22 mouse cellular contexts compared by ENCODE assay signal in the genomic region with DNA sequence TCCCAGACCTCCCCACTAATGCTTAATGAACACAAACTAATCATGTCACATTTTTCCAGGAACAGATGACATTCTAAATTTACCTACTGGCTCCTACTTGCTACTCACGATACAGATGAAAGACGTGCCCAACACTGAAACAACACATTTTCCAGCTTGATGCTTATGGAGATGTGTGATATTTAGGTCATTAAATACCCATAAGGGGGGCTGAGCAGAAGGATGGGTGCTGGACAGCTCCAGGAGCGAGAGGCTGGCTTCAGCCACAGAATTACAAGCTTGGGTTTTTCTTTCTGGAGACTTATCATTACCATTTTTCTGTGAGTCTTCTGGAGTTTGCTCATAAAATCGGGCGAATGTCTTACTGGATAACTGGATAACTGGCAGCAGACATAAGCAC.
A peak's percentile ranks its signal among the peaks of the same experiment; 100 is the strongest.
DNase-seq lines count a peak whose midpoint lies in the region; ATAC-seq and TF ChIP-seq lines count a peak whose summit lies in the region.
"Had no signal": no experiment of that assay in that cellular context is flagged by ENCODE, and none has a peak within 500 bp of the region (broad histone marks: within the 10 kb centered on the region; RNA-seq: fewer than 3 reads in every experiment).

No protein-coding gene starts in this region.

- no peak for TF ChIP-seq POLR2A in limb, embryonic 14.5 days (IDR thresholded peaks at IDR 0.05; ENCODE audit: borderline replicate concordance, extremely low read depth, insufficient read depth, insufficient read length)
- TF ChIP-seq POLR2A in thymus, adult 2 months (IDR thresholded peaks at IDR 0.05; ENCODE audit: control insufficient read depth, extremely low read depth, insufficient read depth, low read length, poor library complexity), result no peak

- H3K4me1 ChIP-seq in limb, embryonic 14.5 days (ENCODE audit: control insufficient read depth, insufficient read depth, low read length), result no peaks in the 10 kb centered on the region
- H3K4me1 ChIP-seq in limb, embryonic 10.5 days, result no peaks in the 10 kb centered on the region
- no peaks in the 10 kb centered on the region for H3K4me1 ChIP-seq in midbrain, embryonic 11.5 days (ENCODE audit: control insufficient read depth, insufficient read depth, low read length)
- no peaks in the 10 kb centered on the region for H3K4me1 ChIP-seq in midbrain, postnatal 0 days (ENCODE audit: insufficient read depth, low read length)
- H3K4me1 ChIP-seq in embryonic facial prominence, embryonic 14.5 days (ENCODE audit: control insufficient read depth, insufficient read depth, low read length), result no peaks in the 10 kb centered on the region
- H3K4me1 ChIP-seq in thymus, adult 2 months (replicated peaks; ENCODE audit: control insufficient read depth, insufficient read depth, low read length), result no peaks in the 10 kb centered on the region
- H3K4me1 ChIP-seq: embryonic facial prominence, embryonic 13.5 days; forebrain, embryonic 13.5 days; forebrain, embryonic 15.5 days had no signal

- no peak overlapping the region for H3K4me2 ChIP-seq in limb, embryonic 14.5 days (replicated peaks; ENCODE audit: low read depth, low read length, severe bottlenecking)
- H3K4me2 ChIP-seq in midbrain, embryonic 11.5 days, result no peak overlapping the region
- H3K4me2 ChIP-seq in midbrain, postnatal 0 days (ENCODE audit: low read depth, low read length, poor library complexity, severe bottlenecking), result no peak overlapping the region
- H3K4me2 ChIP-seq in embryonic facial prominence, embryonic 14.5 days (ENCODE audit: low read depth, low read length), result no peak overlapping the region
- H3K4me2 ChIP-seq: embryonic facial prominence, embryonic 13.5 days; forebrain, embryonic 13.5 days; forebrain, embryonic 15.5 days had no signal

- H3K27ac ChIP-seq in limb, embryonic 14.5 days (replicated peaks; ENCODE audit: low read depth, low read length), result no peak overlapping the region
- no peak overlapping the region for H3K27ac ChIP-seq in limb, embryonic 10.5 days
- H3K27ac ChIP-seq in midbrain, embryonic 11.5 days (ENCODE audit: low read depth, low read length), result no peak overlapping the region
- no peak overlapping the region for H3K27ac ChIP-seq in midbrain, postnatal 0 days (ENCODE audit: low read depth, low read length)
- H3K27ac ChIP-seq in embryonic facial prominence, embryonic 14.5 days (replicated peaks; ENCODE audit: low read depth, low read length), result no peak overlapping the region
- no peak overlapping the region for H3K27ac ChIP-seq in thymus, adult 2 months (ENCODE audit: control insufficient read depth, insufficient read depth, low read length)
- H3K27ac ChIP-seq: embryonic facial prominence, embryonic 13.5 days; forebrain, embryonic 13.5 days; forebrain, embryonic 15.5 days had no signal

- H3K4me3 ChIP-seq in limb, embryonic 14.5 days (replicated peaks; ENCODE audit: low read length), result no peak overlapping the region
- no peak overlapping the region for H3K4me3 ChIP-seq in limb, embryonic 10.5 days
- no peak overlapping the region for H3K4me3 ChIP-seq in midbrain, embryonic 11.5 days (ENCODE audit: low read depth, low read length)
- no peak overlapping the region for H3K4me3 ChIP-seq in midbrain, postnatal 0 days (ENCODE audit: low read depth, low read length)
- no peak overlapping the region for H3K4me3 ChIP-seq in embryonic facial prominence, embryonic 14.5 days (ENCODE audit: low read depth, low read length)
- H3K4me3 ChIP-seq in thymus, adult 2 months (ENCODE audit: control insufficient read depth, insufficient read depth, low read length), result no peak overlapping the region
- H3K4me3 ChIP-seq: embryonic facial prominence, embryonic 13.5 days; forebrain, embryonic 13.5 days; forebrain, embryonic 15.5 days had no signal

- no peak for TF ChIP-seq CTCF in midbrain, postnatal 0 days (IDR thresholded peaks at IDR 0.05)
- TF ChIP-seq CTCF in thymus, adult 2 months (IDR thresholded peaks at IDR 0.05; ENCODE audit: borderline replicate concordance, control insufficient read depth, extremely low read depth, insufficient read depth, low read length, poor library complexity), result no peak

- H3K27me3 ChIP-seq in limb, embryonic 14.5 days (ENCODE audit: control insufficient read depth, insufficient read depth, low read length), result no peaks in the 10 kb centered on the region
- no peaks in the 10 kb centered on the region for H3K27me3 ChIP-seq in limb, embryonic 10.5 days (ENCODE audit: low read depth, poor library complexity, severe bottlenecking)
- H3K27me3 ChIP-seq in midbrain, embryonic 11.5 days (ENCODE audit: control insufficient read depth, insufficient read depth, low read length), result no peaks in the 10 kb centered on the region
- no peaks in the 10 kb centered on the region for H3K27me3 ChIP-seq in midbrain, postnatal 0 days (ENCODE audit: insufficient read depth, low read length)
- H3K27me3 ChIP-seq in embryonic facial prominence, embryonic 14.5 days (replicated peaks; ENCODE audit: control insufficient read depth, insufficient read depth, low read length), result no peaks in the 10 kb centered on the region
- H3K27me3 ChIP-seq in thymus, adult 2 months (ENCODE audit: control insufficient read depth, insufficient read depth, low read length), result no peaks in the 10 kb centered on the region
- H3K27me3 ChIP-seq: embryonic facial prominence, embryonic 13.5 days; forebrain, embryonic 13.5 days; forebrain, embryonic 15.5 days had no signal

- H3K9me3 ChIP-seq in limb, embryonic 14.5 days (ENCODE audit: control insufficient read depth, low read length), result no peaks in the 10 kb centered on the region
- no peaks in the 10 kb centered on the region for H3K9me3 ChIP-seq in limb, embryonic 10.5 days (replicated peaks)
- H3K9me3 ChIP-seq in midbrain, embryonic 11.5 days (ENCODE audit: control insufficient read depth, low read length), result no peaks in the 10 kb centered on the region
- no peaks in the 10 kb centered on the region for H3K9me3 ChIP-seq in midbrain, postnatal 0 days (ENCODE audit: low read length)
- H3K9me3 ChIP-seq in embryonic facial prominence, embryonic 14.5 days (ENCODE audit: control insufficient read depth, low read length), result no peaks in the 10 kb centered on the region
- H3K9me3 ChIP-seq: embryonic facial prominence, embryonic 13.5 days; forebrain, embryonic 13.5 days; forebrain, embryonic 15.5 days had no signal

- H3K9ac ChIP-seq in limb, embryonic 14.5 days (ENCODE audit: low read depth, low read length, severe bottlenecking), result no peak overlapping the region
- no peak overlapping the region for H3K9ac ChIP-seq in midbrain, embryonic 11.5 days (ENCODE audit: low read length)
- no peak overlapping the region for H3K9ac ChIP-seq in midbrain, postnatal 0 days (replicated peaks; ENCODE audit: low read length, poor library complexity, severe bottlenecking)
- no peak overlapping the region for H3K9ac ChIP-seq in embryonic facial prominence, embryonic 14.5 days (ENCODE audit: low read depth, low read length)
- H3K9ac ChIP-seq: embryonic facial prominence, embryonic 13.5 days; forebrain, embryonic 13.5 days; forebrain, embryonic 15.5 days; forebrain, postnatal 0 days had no signal

- DNase-seq in limb, embryonic 14.5 days (ENCODE audit: low spot score), result peak; percentile 7
- no peak for DNase-seq in limb, embryonic 10.5 days (ENCODE audit: low spot score)
- peak; percentile 62 for DNase-seq in midbrain, embryonic 11.5 days (ENCODE audit: low spot score, missing footprints)
- no peak for DNase-seq in midbrain, postnatal 0 days (ENCODE audit: low spot score)
- peak; percentile 24 for DNase-seq in embryonic facial prominence, embryonic 14.5 days (ENCODE audit: low spot score)
- DNase-seq in yolk sac, embryonic 10.5 days (ENCODE audit: low spot score), result no peak
- DNase-seq in thymus, adult 2 months, result no peak
- DNase-seq: adrenal gland, adult 8-10 months; adrenal gland, postnatal 14 days; adrenal gland, postnatal 36 days; cerebellum, adult 11-12 months; cerebellum, adult 2 months; cerebellum, adult 9-10 months; cerebellum, postnatal 10 days; cerebellum, postnatal 25 days; embryo, embryonic 11 days; forebrain, postnatal 0 days had no signal

- 55% methylated on average over 5 of the region's 5 CpGs for WGBS in limb, embryonic 14.5 days
- WGBS in limb, embryonic 10.5 days, result 87% methylated on average over 5 of the region's 5 CpGs
- WGBS in midbrain, embryonic 11.5 days, result 86% methylated on average over 5 of the region's 5 CpGs
- 83% methylated on average over 5 of the region's 5 CpGs for WGBS in midbrain, postnatal 0 days
- 66% methylated on average over 5 of the region's 5 CpGs for WGBS in embryonic facial prominence, embryonic 14.5 days
- 92% methylated on average over 5 of the region's 5 CpGs for WGBS in thymus, adult 2 months

- H3K36me3 ChIP-seq in limb, embryonic 14.5 days (ENCODE audit: control insufficient read depth, insufficient read depth, low read length), result no peaks in the 10 kb centered on the region
- no peaks in the 10 kb centered on the region for H3K36me3 ChIP-seq in limb, embryonic 10.5 days
- no peaks in the 10 kb centered on the region for H3K36me3 ChIP-seq in midbrain, embryonic 11.5 days (ENCODE audit: control insufficient read depth, insufficient read depth, low read length)
- H3K36me3 ChIP-seq in midbrain, postnatal 0 days (ENCODE audit: insufficient read depth, low read length), result no peaks in the 10 kb centered on the region
- H3K36me3 ChIP-seq in embryonic facial prominence, embryonic 14.5 days (ENCODE audit: control insufficient read depth, insufficient read depth, low read length), result no peaks in the 10 kb centered on the region
- no peaks in the 10 kb centered on the region for H3K36me3 ChIP-seq in thymus, adult 2 months (ENCODE audit: control insufficient read depth, insufficient read depth, low read length)
- H3K36me3 ChIP-seq: embryonic facial prominence, embryonic 13.5 days; forebrain, embryonic 15.5 days had no signal

- no peak for ATAC-seq in limb, embryonic 14.5 days (ENCODE audit: low FRiP score, low read depth)
- no peak for ATAC-seq in midbrain, embryonic 11.5 days (ENCODE audit: low FRiP score)
- ATAC-seq in midbrain, postnatal 0 days (ENCODE audit: low FRiP score), result no peak
- ATAC-seq in embryonic facial prominence, embryonic 14.5 days (ENCODE audit: low read depth), result no peak
- ATAC-seq: activated CD4-positive, CD25-positive, alpha-beta regulatory T cell, adult 4 months; forebrain, embryonic 13.5 days; forebrain, embryonic 15.5 days; forebrain, postnatal 0 days; Patski had no signal

Comparison
In these comparisons a context has a peak if more than half of its experiments do, and no peak if none do; other contexts are left out.
1. DNase-seq: peak in limb, embryonic 14.5 days (single experiment), midbrain, embryonic 11.5 days (single experiment) and embryonic facial prominence, embryonic 14.5 days (single experiment); none in limb, embryonic 10.5 days (single experiment), midbrain, postnatal 0 days (single experiment), yolk sac, embryonic 10.5 days (single experiment) and thymus, adult 2 months (single experiment).